Comparison of ENCODE assay signal across 31 mouse cellular contexts in the genomic region with DNA sequence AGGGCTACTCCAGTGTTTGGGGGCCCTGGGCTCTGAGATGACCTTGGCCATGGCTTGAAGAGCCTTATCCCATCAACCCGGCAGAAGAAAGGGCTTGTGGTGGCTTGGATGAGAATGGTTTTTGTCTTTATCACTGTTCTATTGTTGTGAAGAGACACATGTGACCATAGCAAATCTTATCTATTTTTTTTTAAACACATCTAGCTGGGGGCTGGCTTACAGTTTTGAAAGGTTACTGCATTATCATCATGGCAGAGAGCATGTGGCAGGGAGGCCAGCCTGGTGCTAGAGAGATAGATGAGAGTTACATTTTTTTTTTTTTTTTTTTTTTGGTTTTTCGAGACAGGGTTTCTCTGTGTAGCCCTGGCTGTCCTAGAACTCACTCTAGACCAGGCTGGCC. TPM values are rescaled to one million over a fixed set of nuclear protein-coding genes. Genes with fewer than 3 reads are reported as not detected.
"Had no signal": no experiment of that assay in that cellular context is flagged by ENCODE, and none has a peak within 500 bp of the region (broad histone marks: within the 10 kb centered on the region; RNA-seq: fewer than 3 reads in every experiment).

No protein-coding gene starts in this region.

- H3K27ac ChIP-seq: embryonic facial prominence, embryonic 10.5 days; embryonic facial prominence, embryonic 12.5 days; embryonic facial prominence, embryonic 13.5 days; embryonic facial prominence, embryonic 15.5 days; forebrain, embryonic 10.5 days; forebrain, embryonic 12.5 days; forebrain, embryonic 13.5 days; forebrain, embryonic 15.5 days; gastrocnemius, adult 2 months; heart, adult 2 months had no signal

- H3K4me1 ChIP-seq: embryonic facial prominence, embryonic 13.5 days; embryonic facial prominence, embryonic 15.5 days had no signal

- DNase-seq: cerebellum, adult 8-10 months; cerebellum, adult 9-10 months; cerebellum, postnatal 10 days; cerebellum, postnatal 14 days; cerebellum, postnatal 25 days; cerebellum, postnatal 36 days; embryo, embryonic 11 days; forebrain, postnatal 0 days; gastrocnemius, adult 2 months; gastrocnemius, postnatal 10 days; gastrocnemius, postnatal 14 days; gastrocnemius, postnatal 25 days; gastrocnemius, postnatal 36 days; heart, adult 11 months; heart, adult 18-20 months; heart, adult 2 months had no signal

- H3K36me3 ChIP-seq: embryonic facial prominence, embryonic 10.5 days; embryonic facial prominence, embryonic 12.5 days; embryonic facial prominence, embryonic 13.5 days; embryonic facial prominence, embryonic 15.5 days; forebrain, embryonic 10.5 days; forebrain, embryonic 12.5 days; forebrain, embryonic 15.5 days had no signal

- H3K4me3 ChIP-seq: embryonic facial prominence, embryonic 10.5 days; embryonic facial prominence, embryonic 12.5 days; embryonic facial prominence, embryonic 13.5 days; embryonic facial prominence, embryonic 15.5 days; erythroblast, embryonic 14.5 days; forebrain, embryonic 10.5 days; forebrain, embryonic 12.5 days; forebrain, embryonic 13.5 days; forebrain, embryonic 15.5 days; gastrocnemius, adult 2 months; heart, adult 2 months had no signal

- H3K9ac ChIP-seq: embryonic facial prominence, embryonic 12.5 days; embryonic facial prominence, embryonic 13.5 days; embryonic facial prominence, embryonic 15.5 days; forebrain, embryonic 12.5 days; forebrain, embryonic 13.5 days; forebrain, embryonic 15.5 days; forebrain, postnatal 0 days had no signal

- ATAC-seq: forebrain, embryonic 13.5 days; forebrain, embryonic 14.5 days; forebrain, embryonic 15.5 days; forebrain, embryonic 16.5 days; forebrain, postnatal 0 days had no signal

- H3K27me3 ChIP-seq: embryonic facial prominence, embryonic 12.5 days; embryonic facial prominence, embryonic 13.5 days; embryonic facial prominence, embryonic 15.5 days; forebrain, embryonic 12.5 days; forebrain, embryonic 13.5 days; forebrain, embryonic 15.5 days had no signal

- H3K9me3 ChIP-seq: embryonic facial prominence, embryonic 10.5 days; embryonic facial prominence, embryonic 12.5 days; embryonic facial prominence, embryonic 13.5 days; embryonic facial prominence, embryonic 15.5 days; forebrain, embryonic 10.5 days; forebrain, embryonic 12.5 days; forebrain, embryonic 13.5 days; forebrain, embryonic 15.5 days had no signal

RNA-seq across cellular contexts. Expression of a gene that starts 17.6 kb away (rescaled TPM):
- total RNA-seq: common myeloid progenitor, adult 5-6 weeks; gastrocnemius, postnatal 4 days; granulocyte monocyte progenitor cell, adult 5-6 weeks; heart, adult 18-20 months; heart, adult 2 months; heart, adult 8-10 months had no signal
- polyA plus RNA-seq: erythroblast, embryonic 14.5 days had no signal
